Mouse (Mus musculus) midbrain, embryonic 15.5 days (tissue): Measurements from ENCODE around the gene Tas2r134. TPM values are rescaled to one million over a fixed set of nuclear protein-coding genes. Genes with fewer than 3 reads are reported as not detected.

ENCODE experiments used
- ATAC-seq: fragments of 200-750 bp; cut with Nextera tagmentation; replicated peaks from 2 replicates; pipeline ENCODE4 v1.8.0; 2017; ENCODE audit warnings: moderate TSS enrichment
- H3K27ac ChIP-seq: fragments of 300-500 bp; sonication (generic); 2 replicates; pipeline ENCODE4 v1.5.1; 2015; ENCODE audit warnings: mild to moderate bottlenecking, inconsistent platforms
- H3K27me3 ChIP-seq: fragments of 300-500 bp; sonication (generic); replicated peaks from 2 replicates; pipeline ENCODE4 v1.6.1; 2015; ENCODE audit warnings: inconsistent platforms
- H3K36me3 ChIP-seq: fragments of 300-500 bp; sonication (generic); replicated peaks from 2 replicates; pipeline ENCODE4 v1.6.1; 2015; ENCODE audit warnings: inconsistent platforms
- H3K4me1 ChIP-seq: fragments of 300-500 bp; sonication (generic); 2 replicates; pipeline ENCODE4 v1.6.1; 2015; ENCODE audit warnings: inconsistent platforms
- H3K4me2 ChIP-seq: fragments of 300-500 bp; sonication (generic); 2 replicates; pipeline ENCODE4 v1.6.1; 2015; ENCODE audit warnings: inconsistent platforms, mild to moderate bottlenecking, moderate library complexity
- H3K4me3 ChIP-seq: fragments of 300-500 bp; sonication (generic); 2 replicates; pipeline ENCODE4 v1.5.1; 2015; ENCODE audit warnings: mild to moderate bottlenecking, inconsistent platforms
- H3K9ac ChIP-seq: fragments of 300-500 bp; sonication (generic); 2 replicates; pipeline ENCODE4 v1.6.1; 2015; ENCODE audit warnings: mild to moderate bottlenecking, inconsistent platforms
- H3K9me3 ChIP-seq: fragments of 300-500 bp; sonication (generic); 2 replicates; pipeline ENCODE4 v1.6.1; 2016; ENCODE audit warnings: inconsistent platforms
- WGBS: fragments of 180-500 bp; shearing (Covaris S2); methylation state at CpG from one replicate; pipeline ENCODE4 v1.1.7; 2015; ENCODE audit warnings: mixed read lengths; 5-methylcytosine and 5-hydroxymethylcytosine counted together
- polyA plus RNA-seq: library from polyadenylated mRNA; unstranded; fragments of >200 nt; fragmentation: Nextera tagmentation; extraction: Ambion mirVana; gene quantifications from 2 replicates; pipeline ENCODE4 v1.2.1, GENCODE M21; 2015

The Tas2r134 gene
- not detected in 2 replicates for polyA plus RNA-seq

DNA sequence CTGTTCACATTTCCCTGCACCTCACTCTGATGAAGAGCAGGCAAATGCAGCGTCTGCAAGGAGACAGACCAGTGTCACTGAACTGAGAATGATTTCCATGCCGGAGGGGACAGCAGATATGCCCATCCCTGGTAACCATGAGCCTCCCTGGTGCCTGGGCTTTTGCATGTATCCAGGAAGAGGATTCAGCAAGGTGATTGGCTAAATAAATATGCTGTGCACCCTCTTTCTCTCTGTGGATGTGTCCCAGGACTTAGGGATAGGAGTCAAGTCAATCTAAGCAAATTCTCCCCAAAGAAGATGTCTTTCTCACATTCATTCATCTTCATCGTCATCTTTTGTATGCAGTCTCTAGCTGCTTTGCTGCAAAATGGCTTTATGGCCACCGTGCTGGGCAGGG is at the start of gene Tas2r134:
Gene Tas2r134, plus strand, starts transcription at position 301 of the 400 bp plus-strand sequence.
- H3K4me1 ChIP-seq, result no peaks in the 10 kb centered on the region
- no peak within 1 kb of the TSS for H3K4me2 ChIP-seq
- WGBS, result 84% methylated on average over 4 of the region's 4 CpGs
- no peaks in the 10 kb centered on the region for H3K36me3 ChIP-seq
- ATAC-seq, result no peak
- H3K9ac ChIP-seq, result no peak within 1 kb of the TSS
- H3K9me3 ChIP-seq, result no peaks in the 10 kb centered on the region
- H3K27ac ChIP-seq, result no peak within 1 kb of the TSS
- no peak within 1 kb of the TSS for H3K4me3 ChIP-seq
- H3K27me3 ChIP-seq, result no peaks in the 10 kb centered on the region

DNA sequence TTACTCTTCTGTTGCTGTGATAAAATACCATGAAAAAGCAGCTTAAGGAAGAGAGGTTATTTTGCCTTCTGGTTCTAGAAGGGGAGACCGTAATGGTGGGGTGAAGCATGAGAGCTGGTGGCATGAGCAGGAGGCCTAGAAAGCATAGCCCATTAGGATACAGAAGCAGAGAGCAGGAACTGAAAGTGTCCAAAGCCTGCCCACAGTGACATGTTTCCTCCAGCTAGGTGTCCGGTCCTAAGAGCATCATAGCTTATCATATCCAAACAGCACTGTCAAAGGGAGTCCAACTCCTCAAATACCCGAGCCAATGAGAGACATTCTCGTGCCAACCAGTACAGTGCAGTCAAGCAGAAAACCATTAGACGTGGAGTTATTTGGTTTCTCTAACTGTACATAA is 47.5 kb upstream of the Tas2r134 start:
- Histone ChIP-seq H3K27me3 (no peaks in the 10 kb centered on the region), H3K9me3 (no peaks in the 10 kb centered on the region), H3K4me1 (peaks cover 3% of the 10 kb centered on the region; the same call in 1 of the 2 replicates), H3K27ac (no peak overlapping the region), H3K9ac (no peak overlapping the region), H3K4me3 (no peak overlapping the region), H3K36me3 (no peaks in the 10 kb centered on the region), H3K4me2 (no peak overlapping the region)
- no peak for ATAC-seq
- WGBS, result 81% methylated on average over 5 of the region's 5 CpGs

GRCm38 (mm10) chr2:51584050-51585046 is 43.0 kb upstream of the Tas2r134 start:
- 34% methylated on average over 9 of the region's 9 CpGs for WGBS
- Histone ChIP-seq H3K4me3 (no peak overlapping the region), H3K27ac (no peak overlapping the region)

GRCm38 (mm10) chr2:51588336-51588735 is 39.0 kb upstream of the Tas2r134 start:
- no peak for ATAC-seq
- 91% methylated on average over 4 of the region's 4 CpGs for WGBS

More at GRCm38 (mm10) chr2:51584050-51585046, 43.0 kb upstream of the Tas2r134 start:
- peaks cover 7% of the 10 kb centered on the region for H3K4me1 ChIP-seq
- H3K36me3 ChIP-seq, result no peaks in the 10 kb centered on the region
- H3K9ac ChIP-seq, result no peak overlapping the region
- ATAC-seq, result 0 out of 2 replicates have a peak, but pooled peaks have one; percentile 41
- no peaks in the 10 kb centered on the region for H3K27me3 ChIP-seq
- H3K9me3 ChIP-seq, result no peaks in the 10 kb centered on the region
- H3K4me2 ChIP-seq, result no peak overlapping the region

DNA sequence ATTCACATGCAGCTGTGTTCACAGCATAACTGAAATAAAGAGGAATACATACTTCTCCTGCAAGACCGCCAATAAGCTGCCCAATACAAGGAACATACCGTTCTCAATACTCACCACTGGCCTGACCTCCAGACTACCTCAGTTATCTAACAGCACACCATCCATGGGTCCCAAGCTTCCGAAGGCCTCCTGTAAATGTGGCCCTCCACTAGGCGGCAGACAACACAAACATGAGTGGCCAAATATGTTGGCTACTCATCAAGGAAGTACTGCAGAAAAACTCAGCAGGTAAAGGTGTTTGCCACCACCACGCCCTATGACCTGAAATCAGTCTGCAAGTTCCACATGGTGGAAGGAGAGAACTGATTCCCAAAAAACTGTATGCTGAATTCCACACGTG is 38.4 kb upstream of the Tas2r134 start:
- Histone ChIP-seq H3K9ac (no peak overlapping the region), H3K27me3 (no peaks in the 10 kb centered on the region), H3K36me3 (no peaks in the 10 kb centered on the region), H3K27ac (no peak overlapping the region), H3K9me3 (no peaks in the 10 kb centered on the region), H3K4me3 (no peak overlapping the region), H3K4me1 (peaks cover 23% of the 10 kb centered on the region), H3K4me2 (no peak overlapping the region)
- ATAC-seq, result no peak
- WGBS, result 86% methylated on average over 6 of the region's 6 CpGs

More at GRCm38 (mm10) chr2:51588336-51588735, 39.0 kb upstream of the Tas2r134 start:
- no peaks in the 10 kb centered on the region for H3K27me3 ChIP-seq
- no peaks in the 10 kb centered on the region for H3K36me3 ChIP-seq
- no peak overlapping the region for H3K9ac ChIP-seq
- H3K4me3 ChIP-seq, result no peak overlapping the region
- H3K4me2 ChIP-seq, result no peak overlapping the region
- H3K27ac ChIP-seq, result no peak overlapping the region
- peaks cover 23% of the 10 kb centered on the region for H3K4me1 ChIP-seq
- H3K9me3 ChIP-seq, result no peaks in the 10 kb centered on the region

- Histone ChIP-seq H3K27ac (peak overlapping the region; percentile 54; the same call in 1 of the 2 replicates), H3K36me3 (no peaks in the 10 kb centered on the region), H3K27me3 (no peaks in the 10 kb centered on the region), H3K4me3 (no peak overlapping the region), H3K4me1 (peaks cover 20% of the 10 kb centered on the region), H3K9me3 (no peaks in the 10 kb centered on the region), H3K4me2 (no peak overlapping the region), H3K9ac (no peak overlapping the region)
- 19% methylated on average over 1 of the region's 1 CpGs for WGBS
- peak; percentile 65; the same call in 1 of the 2 replicates for ATAC-seq
Measured at GRCm38 (mm10) chr2:51589627-51590026, 37.7 kb upstream of the Tas2r134 start.

- H3K9ac ChIP-seq, result no peak overlapping the region
- no peaks in the 10 kb centered on the region for H3K27me3 ChIP-seq
- H3K4me1 ChIP-seq, result peaks cover 17% of the 10 kb centered on the region
- H3K27ac ChIP-seq, result peak overlapping the region; percentile 54; the same call in 1 of the 2 replicates
- no peaks in the 10 kb centered on the region for H3K9me3 ChIP-seq
- no peak; the same call in 1 of the 2 replicates for ATAC-seq
- H3K4me3 ChIP-seq, result no peak overlapping the region
- H3K4me2 ChIP-seq, result no peak overlapping the region
- H3K36me3 ChIP-seq, result no peaks in the 10 kb centered on the region
- WGBS, result 35% methylated on average over 8 of the region's 8 CpGs
Measured at GRCm38 (mm10) chr2:51590308-51590707, 37.0 kb upstream of the Tas2r134 start.

- ATAC-seq, result no peak
- H3K9ac ChIP-seq, result no peak overlapping the region
- no peak overlapping the region for H3K4me3 ChIP-seq
- no peak overlapping the region for H3K4me2 ChIP-seq
- peaks cover 17% of the 10 kb centered on the region for H3K4me1 ChIP-seq
- H3K36me3 ChIP-seq, result no peaks in the 10 kb centered on the region
- no peaks in the 10 kb centered on the region for H3K27me3 ChIP-seq
- H3K9me3 ChIP-seq, result no peaks in the 10 kb centered on the region
- no peak overlapping the region for H3K27ac ChIP-seq
Measured at GRCm38 (mm10) chr2:51592157-51592556, 35.2 kb upstream of the Tas2r134 start.

- no peaks in the 10 kb centered on the region for H3K36me3 ChIP-seq
- H3K4me1 ChIP-seq, result peaks cover 19% of the 10 kb centered on the region; the same call in 1 of the 2 replicates
- peak; percentile 76 for ATAC-seq
- H3K27me3 ChIP-seq, result no peaks in the 10 kb centered on the region
- H3K9ac ChIP-seq, result peak overlapping the region; percentile 33; the same call in 1 of the 2 replicates
- H3K27ac ChIP-seq, result peak overlapping the region; percentile 78
- H3K4me3 ChIP-seq, result peak overlapping the region; percentile 18; the same call in 1 of the 2 replicates
- 38% methylated on average over 19 of the region's 19 CpGs for WGBS
- H3K9me3 ChIP-seq, result no peaks in the 10 kb centered on the region
- peak overlapping the region; percentile 41 for H3K4me2 ChIP-seq
Measured at GRCm38 (mm10) chr2:51599473-51600201, 27.7 kb upstream of the Tas2r134 start.

DNA sequence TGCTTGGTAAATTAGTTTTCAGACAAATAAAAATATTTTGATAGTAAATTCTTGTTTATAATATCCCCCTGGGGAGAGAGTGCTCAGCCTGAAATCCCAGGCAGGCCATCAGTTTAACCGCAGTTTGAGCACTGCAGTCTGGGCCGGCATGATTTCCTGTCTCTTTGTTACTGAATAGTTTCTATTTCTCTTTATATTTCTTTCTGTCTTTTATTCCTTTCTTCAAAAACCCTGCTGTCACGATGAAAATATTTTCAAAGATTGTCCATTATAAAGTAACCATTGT is 27.2 kb upstream of the Tas2r134 start:
- peak overlapping the region; percentile 78 for H3K27ac ChIP-seq
- WGBS, result 16% methylated on average over 3 of the region's 3 CpGs
- peaks cover 19% of the 10 kb centered on the region; the same call in 1 of the 2 replicates for H3K4me1 ChIP-seq
- no peak for ATAC-seq
- H3K9ac ChIP-seq, result peak overlapping the region; percentile 5; the same call in 1 of the 2 replicates
- H3K4me3 ChIP-seq, result peak overlapping the region; percentile 18; the same call in 1 of the 2 replicates
- no peaks in the 10 kb centered on the region for H3K9me3 ChIP-seq
- H3K36me3 ChIP-seq, result no peaks in the 10 kb centered on the region
- H3K27me3 ChIP-seq, result no peaks in the 10 kb centered on the region
- H3K4me2 ChIP-seq, result peak overlapping the region; percentile 41

DNA sequence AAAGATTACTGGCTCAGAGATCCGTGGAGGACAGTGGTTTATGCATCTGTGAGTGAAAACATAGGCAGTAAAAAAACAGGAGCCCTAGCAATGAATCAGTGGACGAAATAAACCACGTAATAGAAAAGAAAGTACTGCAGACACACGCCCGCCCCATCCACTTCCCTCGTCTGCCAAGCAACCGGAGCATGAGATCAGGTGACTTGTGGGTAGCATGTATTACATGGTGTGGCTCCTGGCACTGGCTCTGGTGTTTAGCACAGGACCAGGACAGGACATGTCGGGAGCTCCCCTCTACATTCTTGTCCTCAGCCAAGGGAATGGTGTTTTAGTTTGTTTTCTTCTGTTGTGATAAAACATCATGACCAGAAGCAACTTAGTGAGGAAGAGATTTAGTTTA is 26.4 kb upstream of the Tas2r134 start:
- no peak overlapping the region for H3K4me2 ChIP-seq
- no peak overlapping the region for H3K4me3 ChIP-seq
- ATAC-seq, result no peak
- no peaks in the 10 kb centered on the region for H3K36me3 ChIP-seq
- no peaks in the 10 kb centered on the region for H3K27me3 ChIP-seq
- no peak overlapping the region for H3K9ac ChIP-seq
- 62% methylated on average over 8 of the region's 8 CpGs for WGBS
- H3K4me1 ChIP-seq, result peaks cover 19% of the 10 kb centered on the region; the same call in 1 of the 2 replicates
- no peaks in the 10 kb centered on the region for H3K9me3 ChIP-seq
- peak overlapping the region; percentile 50; the same call in 1 of the 2 replicates for H3K27ac ChIP-seq

GRCm38 (mm10) chr2:51610305-51610704 is 17.0 kb upstream of the Tas2r134 start:
- peak; percentile 83; the same call in 1 of the 2 replicates for ATAC-seq
- Histone ChIP-seq H3K9ac (no peak overlapping the region), H3K36me3 (no peaks in the 10 kb centered on the region), H3K4me2 (peak overlapping the region; percentile 44), H3K27me3 (no peaks in the 10 kb centered on the region), H3K4me3 (peak overlapping the region; percentile 14), H3K4me1 (peaks cover 20% of the 10 kb centered on the region), H3K9me3 (no peaks in the 10 kb centered on the region), H3K27ac (peak overlapping the region; percentile 40)
- 5% methylated on average over 10 of the region's 10 CpGs for WGBS
